Mouse (Mus musculus): ENCODE measurements at regions not wholly inside any gene's neighbourhood (a gene's known extent, or its start where the extent isn't known, plus 50 kb on each side); places are given as distances from the start of the nearest gene placed in this dataset.

- Histone ChIP-seq H3K36me3 (ENCODE audit: control insufficient read depth, insufficient read depth, low read length) (no peaks in the 10 kb centered on the region), H3K4me1 (ENCODE audit: control insufficient read depth, insufficient read depth, low read length) (peaks cover 12% of the 10 kb centered on the region; the same call in 1 of the 2 replicates), H3K4me2 (ENCODE audit: low read length) (no peak overlapping the region), H3K27me3 (ENCODE audit: control insufficient read depth, insufficient read depth, low read depth, low read length) (no peaks in the 10 kb centered on the region), H3K27ac (ENCODE audit: low read length) (no peak overlapping the region), H3K4me3 (ENCODE audit: low read depth, low read length) (no peak overlapping the region), H3K9ac (ENCODE audit: low read depth, low read length) (no peak overlapping the region), H3K9me3 (replicated peaks; ENCODE audit: control insufficient read depth, low read length, poor library complexity, severe bottlenecking) (no peaks in the 10 kb centered on the region)
- 65% methylated on average over 2 of the region's 2 CpGs for WGBS
- ATAC-seq, result no peak
Measured at GRCm38 (mm10) chr2:50742421-50742820, 406.5 kb downstream of the Rnd3 start.

- WGBS, result 70% methylated on average over 2 of the region's 2 CpGs
- H3K27ac ChIP-seq (ENCODE audit: low read length), result no peak overlapping the region
- H3K9me3 ChIP-seq (replicated peaks; ENCODE audit: control insufficient read depth, low read length, poor library complexity, severe bottlenecking), result no peaks in the 10 kb centered on the region
- no peaks in the 10 kb centered on the region for H3K36me3 ChIP-seq (ENCODE audit: control insufficient read depth, insufficient read depth, low read length)
- H3K4me1 ChIP-seq (ENCODE audit: control insufficient read depth, insufficient read depth, low read length), result peaks cover 13% of the 10 kb centered on the region; the same call in 1 of the 2 replicates
- no peak overlapping the region for H3K4me2 ChIP-seq (ENCODE audit: low read length)
- no peaks in the 10 kb centered on the region for H3K27me3 ChIP-seq (ENCODE audit: control insufficient read depth, insufficient read depth, low read depth, low read length)
- H3K4me3 ChIP-seq (ENCODE audit: low read depth, low read length), result no peak overlapping the region
- H3K9ac ChIP-seq (ENCODE audit: low read depth, low read length), result no peak overlapping the region
- ATAC-seq, result no peak
Measured at GRCm38 (mm10) chr2:50741337-50741736, 407.6 kb downstream of the Rnd3 start.

DNA sequence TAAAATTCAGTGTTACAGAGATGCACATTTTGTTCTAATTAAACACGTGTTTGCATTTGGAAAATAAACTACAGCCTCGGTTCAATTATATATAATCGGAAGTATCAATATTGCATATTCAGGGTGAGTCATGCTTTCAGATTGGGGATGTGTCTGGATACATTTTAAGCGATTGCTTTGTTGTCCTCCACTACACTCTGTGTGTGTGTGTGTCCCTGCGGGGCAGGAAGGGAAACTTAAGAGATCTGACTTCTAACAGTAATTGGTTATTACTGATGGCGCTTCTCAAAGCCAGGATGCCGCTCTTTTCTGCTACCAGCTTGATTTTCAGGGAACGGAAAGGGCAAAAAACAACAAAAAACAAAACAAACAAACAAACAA lies 409.3 kb downstream of the Rnd3 start:
- Histone ChIP-seq H3K36me3 (ENCODE audit: control insufficient read depth, insufficient read depth, low read length) (no peaks in the 10 kb centered on the region), H3K27ac (ENCODE audit: low read length) (no peak overlapping the region), H3K27me3 (ENCODE audit: control insufficient read depth, insufficient read depth, low read depth, low read length) (no peaks in the 10 kb centered on the region), H3K9ac (ENCODE audit: low read depth, low read length) (no peak overlapping the region), H3K4me2 (ENCODE audit: low read length) (no peak overlapping the region), H3K4me1 (ENCODE audit: control insufficient read depth, insufficient read depth, low read length) (peaks cover 13% of the 10 kb centered on the region; the same call in 1 of the 2 replicates), H3K9me3 (replicated peaks; ENCODE audit: control insufficient read depth, low read length, poor library complexity, severe bottlenecking) (no peaks in the 10 kb centered on the region), H3K4me3 (ENCODE audit: low read depth, low read length) (no peak overlapping the region)
- peak; percentile 52; the same call in 1 of the 2 replicates for ATAC-seq
- 46% methylated on average over 8 of the region's 8 CpGs for WGBS

GRCm38 (mm10) chr2:50738936-50739598 lies 409.8 kb downstream of the Rnd3 start:
- no peak overlapping the region for H3K4me3 ChIP-seq (ENCODE audit: low read depth, low read length)
- H3K4me2 ChIP-seq (ENCODE audit: low read length), result no peak overlapping the region
- no peaks in the 10 kb centered on the region for H3K27me3 ChIP-seq (ENCODE audit: control insufficient read depth, insufficient read depth, low read depth, low read length)
- H3K27ac ChIP-seq (ENCODE audit: low read length), result no peak overlapping the region
- peaks cover 13% of the 10 kb centered on the region; the same call in 1 of the 2 replicates for H3K4me1 ChIP-seq (ENCODE audit: control insufficient read depth, insufficient read depth, low read length)
- H3K9ac ChIP-seq (ENCODE audit: low read depth, low read length), result no peak overlapping the region
- 46% methylated on average over 8 of the region's 8 CpGs for WGBS
- no peaks in the 10 kb centered on the region for H3K9me3 ChIP-seq (replicated peaks; ENCODE audit: control insufficient read depth, low read length, poor library complexity, severe bottlenecking)
- no peaks in the 10 kb centered on the region for H3K36me3 ChIP-seq (ENCODE audit: control insufficient read depth, insufficient read depth, low read length)
- peak; percentile 31; the same call in 1 of the 2 replicates for ATAC-seq

DNA sequence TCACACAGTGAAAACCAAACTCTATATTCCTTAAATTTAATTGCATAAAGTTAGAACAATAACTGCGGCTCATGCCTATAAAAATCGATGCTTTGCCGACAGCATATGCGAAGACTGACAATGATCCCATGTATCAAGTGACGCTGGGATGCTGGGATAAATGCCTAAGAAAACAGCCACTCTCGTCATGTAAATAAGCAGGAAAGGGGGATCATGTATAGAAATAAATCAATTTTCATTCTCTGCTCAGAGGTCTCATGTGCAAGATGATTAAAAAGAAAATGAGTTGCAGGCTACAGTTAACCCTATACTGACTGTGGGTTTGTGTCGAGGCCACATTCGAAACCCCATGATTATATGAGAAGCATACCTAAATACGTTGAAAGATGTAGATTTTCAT lies 411.2 kb downstream of the Rnd3 start:
- Histone ChIP-seq H3K27ac (ENCODE audit: low read length) (no peak overlapping the region), H3K4me2 (ENCODE audit: low read length) (no peak overlapping the region), H3K9me3 (replicated peaks; ENCODE audit: control insufficient read depth, low read length, poor library complexity, severe bottlenecking) (no peaks in the 10 kb centered on the region), H3K36me3 (ENCODE audit: control insufficient read depth, insufficient read depth, low read length) (no peaks in the 10 kb centered on the region), H3K9ac (ENCODE audit: low read depth, low read length) (no peak overlapping the region), H3K4me3 (ENCODE audit: low read depth, low read length) (no peak overlapping the region), H3K4me1 (ENCODE audit: control insufficient read depth, insufficient read depth, low read length) (peaks cover 13% of the 10 kb centered on the region; the same call in 1 of the 2 replicates), H3K27me3 (ENCODE audit: control insufficient read depth, insufficient read depth, low read depth, low read length) (no peaks in the 10 kb centered on the region)
- WGBS, result 41% methylated on average over 9 of the region's 9 CpGs
- ATAC-seq, result no peak

- H3K4me1 ChIP-seq (ENCODE audit: control insufficient read depth, insufficient read depth, low read length), result peaks cover 13% of the 10 kb centered on the region; the same call in 1 of the 2 replicates
- no peak overlapping the region for H3K4me3 ChIP-seq (ENCODE audit: low read depth, low read length)
- H3K27ac ChIP-seq (ENCODE audit: low read length), result no peak overlapping the region
- no peaks in the 10 kb centered on the region for H3K9me3 ChIP-seq (replicated peaks; ENCODE audit: control insufficient read depth, low read length, poor library complexity, severe bottlenecking)
- H3K9ac ChIP-seq (ENCODE audit: low read depth, low read length), result no peak overlapping the region
- H3K4me2 ChIP-seq (ENCODE audit: low read length), result no peak overlapping the region
- no peak for ATAC-seq
- H3K36me3 ChIP-seq (ENCODE audit: control insufficient read depth, insufficient read depth, low read length), result no peaks in the 10 kb centered on the region
- no peaks in the 10 kb centered on the region for H3K27me3 ChIP-seq (ENCODE audit: control insufficient read depth, insufficient read depth, low read depth, low read length)
- WGBS, result 90% methylated on average over 11 of the region's 11 CpGs
Measured at GRCm38 (mm10) chr2:50735029-50735428, 413.9 kb downstream of the Rnd3 start.

DNA sequence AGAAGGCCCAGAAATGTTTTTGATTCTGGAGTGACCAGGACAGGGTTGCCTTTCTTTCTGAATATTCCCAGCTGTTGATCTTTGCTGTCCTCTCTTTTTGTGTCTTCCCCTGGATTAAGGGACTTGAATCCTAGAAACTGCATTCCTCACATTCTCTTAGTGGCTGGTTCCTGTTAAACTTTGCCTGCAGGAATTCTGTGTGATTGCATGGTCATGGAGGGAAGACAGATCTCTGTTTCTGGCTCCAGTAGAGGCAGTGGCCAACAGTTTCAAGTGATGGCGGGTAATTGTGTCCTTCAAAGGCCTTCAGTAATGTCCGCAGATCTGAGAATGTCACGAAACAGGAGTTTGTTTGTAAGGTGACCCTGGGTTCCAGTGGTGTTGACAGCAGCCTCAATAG lies 410.1 kb upstream of the Mmadhc start:
- Histone ChIP-seq H3K4me3 (ENCODE audit: low read depth, low read length) (no peak overlapping the region), H3K27ac (ENCODE audit: low read length) (no peak overlapping the region), H3K9me3 (replicated peaks; ENCODE audit: control insufficient read depth, low read length, poor library complexity, severe bottlenecking) (no peaks in the 10 kb centered on the region), H3K27me3 (ENCODE audit: control insufficient read depth, insufficient read depth, low read depth, low read length) (no peaks in the 10 kb centered on the region), H3K4me2 (ENCODE audit: low read length) (no peak overlapping the region), H3K36me3 (ENCODE audit: control insufficient read depth, insufficient read depth, low read length) (no peaks in the 10 kb centered on the region), H3K4me1 (ENCODE audit: control insufficient read depth, insufficient read depth, low read length) (peaks cover 3% of the 10 kb centered on the region), H3K9ac (ENCODE audit: low read depth, low read length) (no peak overlapping the region)
- ATAC-seq, result no peak
- 77% methylated on average over 3 of the region's 3 CpGs for WGBS

DNA sequence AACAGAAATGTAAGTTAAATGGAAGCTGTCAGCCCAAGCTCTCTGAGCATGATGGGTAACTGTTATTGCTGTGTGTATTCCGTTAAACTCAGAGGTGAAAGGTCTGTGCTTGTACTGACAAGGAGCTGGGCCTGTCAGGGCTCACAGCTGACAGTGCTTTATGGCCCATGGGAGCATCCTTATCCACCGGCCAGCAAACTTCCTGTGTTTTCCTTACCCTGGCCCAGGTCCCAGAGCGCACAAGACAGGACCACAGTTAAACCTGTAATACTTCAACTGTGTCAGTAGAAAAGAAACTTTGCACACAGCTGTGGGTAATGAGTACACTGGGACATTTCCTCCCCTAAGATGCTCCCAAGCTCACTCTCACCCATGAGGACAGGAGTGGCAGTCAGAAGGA lies 407.7 kb upstream of the Mmadhc start:
- H3K4me3 ChIP-seq (ENCODE audit: low read depth, low read length), result no peak overlapping the region
- no peak for ATAC-seq
- H3K4me1 ChIP-seq (ENCODE audit: control insufficient read depth, insufficient read depth, low read length), result peaks cover 3% of the 10 kb centered on the region
- H3K9ac ChIP-seq (ENCODE audit: low read depth, low read length), result no peak overlapping the region
- H3K9me3 ChIP-seq (replicated peaks; ENCODE audit: control insufficient read depth, low read length, poor library complexity, severe bottlenecking), result no peaks in the 10 kb centered on the region
- H3K36me3 ChIP-seq (ENCODE audit: control insufficient read depth, insufficient read depth, low read length), result no peaks in the 10 kb centered on the region
- no peak overlapping the region for H3K4me2 ChIP-seq (ENCODE audit: low read length)
- H3K27me3 ChIP-seq (ENCODE audit: control insufficient read depth, insufficient read depth, low read depth, low read length), result no peaks in the 10 kb centered on the region
- no peak overlapping the region for H3K27ac ChIP-seq (ENCODE audit: low read length)
- 58% methylated on average over 3 of the region's 3 CpGs for WGBS

DNA sequence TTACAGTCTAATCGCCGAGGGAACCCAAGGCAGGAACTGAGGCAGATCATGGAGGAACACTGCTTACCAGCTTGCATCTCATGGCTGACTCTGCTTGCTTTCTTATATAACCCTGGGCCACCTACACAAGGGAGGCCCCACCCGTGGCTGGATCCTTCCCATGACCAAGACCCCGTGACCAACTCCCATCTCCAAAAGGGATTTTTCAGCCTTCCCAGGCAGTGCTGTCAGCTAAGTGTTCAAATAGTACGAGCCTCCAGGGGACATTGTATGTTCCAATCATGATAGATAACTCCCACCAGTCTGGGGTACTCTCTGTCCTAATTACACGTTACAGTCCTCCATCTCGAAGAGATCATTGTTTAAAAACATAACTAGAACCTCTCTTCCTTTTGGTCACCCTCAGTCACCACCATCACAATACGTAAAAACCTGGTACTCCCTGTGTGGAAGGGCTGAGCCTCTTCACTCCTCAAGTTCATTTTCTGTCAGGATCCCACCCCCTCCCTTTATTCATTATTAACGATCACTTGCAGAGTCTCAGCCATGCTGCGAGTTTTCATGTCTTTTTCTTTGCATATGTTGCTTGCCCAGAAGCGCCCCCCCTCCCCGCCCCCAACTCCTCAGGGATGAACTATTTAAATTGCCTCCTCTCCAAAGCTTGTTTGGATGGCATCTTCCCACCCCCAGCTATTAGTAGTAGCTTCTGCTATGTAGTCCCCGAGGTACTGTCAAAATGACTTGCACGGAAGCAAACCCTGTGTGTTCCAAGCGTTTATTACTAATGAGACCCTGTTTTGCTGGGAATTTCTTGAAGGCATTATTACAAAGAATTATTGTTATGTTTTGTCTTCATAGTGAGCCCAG lies 406.2 kb upstream of the Mmadhc start:
- peaks cover 3% of the 10 kb centered on the region for H3K4me1 ChIP-seq (ENCODE audit: control insufficient read depth, insufficient read depth, low read length)
- H3K9ac ChIP-seq (ENCODE audit: low read depth, low read length), result no peak overlapping the region
- no peaks in the 10 kb centered on the region for H3K27me3 ChIP-seq (ENCODE audit: control insufficient read depth, insufficient read depth, low read depth, low read length)
- no peak overlapping the region for H3K4me2 ChIP-seq (ENCODE audit: low read length)
- no peak overlapping the region for H3K27ac ChIP-seq (ENCODE audit: low read length)
- WGBS, result 57% methylated on average over 15 of the region's 15 CpGs
- H3K9me3 ChIP-seq (replicated peaks; ENCODE audit: control insufficient read depth, low read length, poor library complexity, severe bottlenecking), result no peaks in the 10 kb centered on the region
- H3K36me3 ChIP-seq (ENCODE audit: control insufficient read depth, insufficient read depth, low read length), result no peaks in the 10 kb centered on the region
- ATAC-seq, result no peak; the same call in 1 of the 2 replicates
- H3K4me3 ChIP-seq (ENCODE audit: low read depth, low read length), result no peak overlapping the region
